Mouse (Mus musculus) left cerebral cortex, postnatal 4 days (tissue): ENCODE data around the gene Gm49337. TPM values are rescaled to one million over a fixed set of nuclear protein-coding genes. Genes with fewer than 3 reads are reported as not detected.

Experiments used
- DNase-seq: peaks from one replicate; pipeline ENCODE4 v3.0.0-alpha.2; 2022
- intact Hi-C: fragments of 180-260 bp; cut with DNase I; formaldehyde crosslinking; loops from one replicate; pipeline ENCODE4 v1.15.1; 2025
- total RNA-seq, 2 experiments: library from RNA; stranded (reverse); gene quantifications; 2 replicates each; pipeline ENCODE4 v1.2.3; 2021

Gm49337 gene
- total RNA-seq, 2 experiments from 2014 or later: 1.9 to 3.1 TPM

GRCm38 (mm10) chr4:116291561-116291960, 118.4 kb downstream of the Gm49337 start:
- peak; percentile 29 for DNase-seq
- intact Hi-C loops: no loop called here

- DNase-seq: no peak
- intact Hi-C loops: no loop called here
These were observed 120.1 kb downstream of the Gm49337 start for GRCm38 (mm10) chr4:116293296-116293695.

GRCm38 (mm10) chr4:116300878-116301355, 127.7 kb downstream of the Gm49337 start:
- intact Hi-C loops: no loop called here

DNA sequence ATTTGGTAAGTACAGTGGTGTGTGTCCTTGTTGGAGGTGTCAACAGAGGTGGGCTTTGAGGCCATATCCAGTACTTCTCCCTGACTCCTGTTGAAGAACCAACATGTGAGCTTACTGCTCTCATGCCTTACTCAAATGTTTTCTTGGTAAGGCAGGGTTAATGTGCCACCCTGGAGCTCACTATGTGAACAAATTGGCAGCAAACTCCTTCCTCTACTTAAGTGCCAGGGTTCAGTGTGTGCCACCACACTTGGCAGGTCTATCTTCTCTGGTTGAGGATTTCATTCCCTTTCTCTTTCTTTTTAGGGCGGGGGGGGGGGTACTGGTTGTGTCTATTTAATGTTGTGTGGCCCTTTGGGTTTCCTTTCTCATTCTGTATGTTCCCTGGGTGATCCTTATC, 131.4 kb downstream of the Gm49337 start:
- intact Hi-C loops: no loop called here
- DNase-seq: no peak

More at GRCm38 (mm10) chr4:116300878-116301355, 127.7 kb downstream of the Gm49337 start:
- no peak for DNase-seq

GRCm38 (mm10) chr4:116317575-116317974, 144.4 kb downstream of the Gm49337 start:
- intact Hi-C loops: no loop called here
- DNase-seq: no peak

- DNase-seq: no peak
- intact Hi-C loops: no loop called here
These were observed 148.9 kb downstream of the Gm49337 start for GRCm38 (mm10) chr4:116322127-116322526.

DNA sequence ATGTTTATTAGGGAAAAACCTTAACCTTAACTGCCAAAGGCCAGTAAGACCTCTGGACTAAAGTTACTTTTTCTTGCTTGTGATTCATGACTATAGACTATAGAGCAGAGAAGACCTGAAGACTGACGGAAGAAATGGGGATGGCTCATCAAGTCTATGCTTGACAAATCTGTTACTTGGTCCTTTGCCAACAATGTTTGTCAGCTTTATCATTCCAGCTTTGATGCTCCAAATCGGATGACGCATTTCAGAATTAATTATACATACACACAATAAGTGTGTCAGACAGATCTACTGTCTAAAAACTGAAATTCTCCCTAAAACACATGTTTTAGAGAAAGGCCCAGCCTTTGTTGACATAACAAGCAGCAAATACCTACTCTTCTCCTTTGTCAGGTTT, 156.1 kb downstream of the Gm49337 start:
- DNase-seq: no peak
- intact Hi-C loops: no loop called here

GRCm38 (mm10) chr4:116336294-116336693, 163.1 kb downstream of the Gm49337 start:
- intact Hi-C loops: loop anchor here (10.0 kb wide), 1 partner anchor 219 kb away; the partner anchor contains the start of genes Gpbp1l1 and Tmem69
- DNase-seq: no peak

GRCm38 (mm10) chr4:116342119-116342518, 168.9 kb downstream of the Gm49337 start:
- intact Hi-C loops: no loop called here
- peak; percentile 69 for DNase-seq

Other genes starting within 250 kb of the Gm49337 start
- gene Dmbx1, start 233.5 kb upstream of the Gm49337 start, total RNA-seq: under 1 TPM; 0.10 to 0.38 TPM
- 10 to 100 TPM; 45.8 to 53.7 TPM for gene Faah, start 155.5 kb upstream of the Gm49337 start, total RNA-seq
- gene Nsun4, start 119.5 kb upstream of the Gm49337 start, total RNA-seq: 1 to 10 TPM; 6.6 to 8.2 TPM
- gene Uqcrh, start 98.3 kb upstream of the Gm49337 start, total RNA-seq: 100 to 1,000 TPM; 319 to 327 TPM
- gene Lrrc41, start 98.1 kb upstream of the Gm49337 start, total RNA-seq: 10 to 100 TPM; 60.2 to 68.2 TPM
- gene Rad54l, start 49.7 kb upstream of the Gm49337 start, total RNA-seq: 1 to 10 TPM; 2.4 to 3.2 TPM
- gene Pomgnt1, start 49.5 kb upstream of the Gm49337 start, total RNA-seq: 10 to 100 TPM; 78.4 to 83.7 TPM
- gene Lurap1, start 22.0 kb upstream of the Gm49337 start, total RNA-seq: 10 to 100 TPM; 18.5 to 21.1 TPM
- gene Tspan1, start 5.8 kb upstream of the Gm49337 start, total RNA-seq: not detected
- gene 1700042G07Rik, start within 50 bp of the Gm49337 start, total RNA-seq: not detected
- gene Pik3r3, start 48.2 kb downstream of the Gm49337 start, total RNA-seq: 10 to 100 TPM; 32.2 to 32.4 TPM